Mouse (Mus musculus) thymus, postnatal 25 days (tissue): ENCODE data around the gene Olfr1449.
"Not testable (repeated sequence)": the region's sequence is repeated elsewhere in the genome, so short reads cannot be mapped to it uniquely, and the experiment has no call there.

Experiments
- DNase-seq: peaks from one replicate; pipeline ENCODE4 v3.0.0; 2022

Gene Olfr1449

GRCm38 (mm10) chr19:12930540-12930939 lies at the start of gene Olfr1449:
Olfr1449 (plus strand) TSS chr19:12930840.
- no peak for DNase-seq

GRCm38 (mm10) chr19:12883555-12883954 lies 47.1 kb upstream of the Olfr1449 start, which contains the start of gene Olfr1445:
Olfr1445 (plus strand) TSS chr19:12883855.
- DNase-seq, result no peak

- no peak for DNase-seq
Observed at GRCm38 (mm10) chr19:12893424-12893823, 37.2 kb upstream of the Olfr1449 start, which contains the start of gene Olfr1446. Olfr1446 (minus strand) TSS chr19:12893524.

- no peak for DNase-seq
Observed at GRCm38 (mm10) chr19:12903643-12904042, 27.0 kb upstream of the Olfr1449 start, which contains the start of gene Olfr1447. Olfr1447 (minus strand) TSS chr19:12903743.

GRCm38 (mm10) chr19:12924319-12924718 lies 6.3 kb upstream of the Olfr1449 start, which contains the start of gene Olfr1448:
Olfr1448 (minus strand) TSS chr19:12924419.
- DNase-seq, result no peak

- no peak for DNase-seq
Observed at GRCm38 (mm10) chr19:12949958-12950357, 19.3 kb downstream of the Olfr1449 start, which contains the start of gene Olfr1450. Olfr1450 (plus strand) TSS chr19:12950258.

GRCm38 (mm10) chr19:12970082-12970481 lies 39.4 kb downstream of the Olfr1449 start:
- DNase-seq, result not testable (repeated sequence)
